Mouse (Mus musculus): ENCODE data around the gene Lyrm4.

GRCm38 (mm10) chr13:36145601-36146000, 28.3 kb upstream of the Lyrm4 start:
- TF ChIP-seq CTCF (IDR thresholded peaks at IDR 0.05; ENCODE audit: low read depth, low read length) (no peak), POLR2A (IDR thresholded peaks at IDR 0.05; ENCODE audit: extremely low read depth, insufficient read depth, low read length) (no peak)
